Mouse (Mus musculus): Measurements from ENCODE around the gene Hhat.

The Hhat gene

GRCm38 (mm10) chr1:192785046-192785961, 14.3 kb upstream of the Hhat start:
- DNase-seq (ENCODE audit: low read depth, low spot score), result no peak

GRCm38 (mm10) chr1:192784374-192784773, 13.4 kb upstream of the Hhat start:
- DNase-seq (ENCODE audit: low read depth, low spot score), result peak; percentile 67

GRCm38 (mm10) chr1:192781256-192781655, 10.2 kb upstream of the Hhat start:
- DNase-seq (ENCODE audit: low read depth, low spot score), result no peak

GRCm38 (mm10) chr1:192778869-192779514, 8.0 kb upstream of the Hhat start:
- no peak for DNase-seq (ENCODE audit: low read depth, low spot score)

- DNase-seq (ENCODE audit: low read depth, low spot score), result peak; percentile 29
Measured at GRCm38 (mm10) chr1:192778206-192778605, 7.2 kb upstream of the Hhat start.

- DNase-seq (ENCODE audit: low read depth, low spot score), result peak; percentile 44
Measured at GRCm38 (mm10) chr1:192770130-192770494, 911 bp downstream of the Hhat start.

GRCm38 (mm10) chr1:192765531-192765930, 5.5 kb downstream of the Hhat start:
- DNase-seq (ENCODE audit: low read depth, low spot score), result peak; percentile 67

- DNase-seq (ENCODE audit: low read depth, low spot score), result peak; percentile 69
Measured at GRCm38 (mm10) chr1:192764547-192764946, 6.5 kb downstream of the Hhat start.

- DNase-seq (ENCODE audit: low read depth, low spot score), result no peak
Measured at GRCm38 (mm10) chr1:192762946-192763933, 7.8 kb downstream of the Hhat start.

GRCm38 (mm10) chr1:192756674-192757073, 14.3 kb downstream of the Hhat start:
- no peak for DNase-seq (ENCODE audit: low read depth, low spot score)

- no peak for DNase-seq (ENCODE audit: low read depth, low spot score)
Measured at GRCm38 (mm10) chr1:192755685-192756606, 15.1 kb downstream of the Hhat start.

DNA sequence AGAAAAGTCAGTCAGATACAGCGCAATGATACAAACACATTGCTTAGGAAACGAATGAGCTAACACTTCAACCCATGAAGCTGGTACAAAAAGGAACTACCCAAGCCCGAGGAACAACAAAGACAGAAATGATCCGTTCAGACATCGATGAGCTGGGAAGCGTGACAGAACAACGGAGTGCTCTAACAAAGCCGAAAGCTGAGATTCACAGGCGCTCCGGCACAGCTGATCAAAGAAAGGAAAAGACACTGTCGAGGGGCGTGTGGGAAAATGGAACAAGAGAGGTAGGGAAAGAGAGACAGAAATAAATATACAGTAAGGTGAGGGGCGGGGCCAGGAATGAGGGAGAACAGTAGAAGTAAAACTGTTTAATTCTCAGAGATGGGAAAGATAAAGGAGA, 15.8 kb downstream of the Hhat start:
- no peak for DNase-seq (ENCODE audit: low read depth, low spot score)

- no peak for DNase-seq (ENCODE audit: low read depth, low spot score)
Measured at GRCm38 (mm10) chr1:192754268-192754667, 16.8 kb downstream of the Hhat start.

- no peak for DNase-seq (ENCODE audit: low read depth, low spot score)
Measured at GRCm38 (mm10) chr1:192752659-192753601, 18.1 kb downstream of the Hhat start.

DNA sequence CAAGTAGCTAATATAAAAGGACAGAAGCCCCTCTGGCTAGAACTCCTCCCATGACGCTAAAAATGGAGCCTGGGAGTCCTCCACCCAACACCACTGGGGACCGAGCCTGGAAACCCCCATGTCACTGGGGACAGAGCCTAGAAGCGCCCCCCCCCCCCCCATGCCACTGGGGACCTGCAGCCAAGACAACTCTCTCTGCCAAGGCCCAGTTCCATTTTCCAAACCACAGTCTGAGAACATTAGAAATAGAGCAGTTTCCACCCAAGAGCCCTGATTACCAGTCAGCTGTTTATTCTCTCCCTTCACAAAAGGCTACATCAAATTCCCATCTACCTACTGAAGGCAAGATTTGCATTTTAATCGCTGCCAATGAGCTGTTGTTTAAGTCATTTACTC, 21.0 kb downstream of the Hhat start:
- no peak for DNase-seq (ENCODE audit: low read depth, low spot score)

GRCm38 (mm10) chr1:192749270-192750041, 21.6 kb downstream of the Hhat start:
- no peak for DNase-seq (ENCODE audit: low read depth, low spot score)

DNA sequence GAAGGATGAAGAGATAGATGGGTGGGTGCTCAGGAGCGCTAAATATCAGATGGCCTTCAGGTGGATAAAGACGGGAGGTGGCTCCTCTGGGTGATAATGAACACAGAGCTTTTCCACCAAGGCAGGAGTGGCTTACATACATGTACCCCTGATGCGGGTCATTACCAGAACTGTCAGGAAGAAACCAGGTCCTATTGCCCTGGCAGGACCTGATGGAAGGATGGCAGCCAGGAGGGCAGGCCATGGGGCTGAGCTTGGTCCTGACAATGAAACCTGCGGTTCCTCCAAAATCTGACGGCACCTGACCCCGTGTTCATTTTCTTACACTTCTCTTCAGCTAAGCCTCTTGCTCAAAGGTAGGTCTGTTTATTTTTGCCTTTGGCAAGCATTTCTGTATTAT, 24.8 kb downstream of the Hhat start:
- DNase-seq (ENCODE audit: low read depth, low spot score), result no peak

- peak; percentile 96 for DNase-seq (ENCODE audit: low read depth, low spot score)
Measured at GRCm38 (mm10) chr1:192745240-192746101, 25.6 kb downstream of the Hhat start.

Data from ES-CJ7 (cell line).